Mouse (Mus musculus): ENCODE measurements at regions not wholly inside any gene's neighbourhood (a gene's known extent, or its start where the extent isn't known, plus 50 kb on each side); places are given as distances from the start of the nearest gene placed in this dataset.
"Not testable (repeated sequence)": the region's sequence is repeated elsewhere in the genome, so short reads cannot be mapped to it uniquely, and the experiment has no call there.

GRCm38 (mm10) chr5:78075203-78075602 lies 667.4 kb upstream of the Igfbp7 start:
- 69% methylated on average over 1 of the region's 1 CpGs for WGBS
- ATAC-seq (ENCODE audit: low read depth), result no peak
- Histone ChIP-seq H3K4me3 (no peak overlapping the region), H3K36me3 (no peaks in the 10 kb centered on the region), H3K9me3 (no peaks in the 10 kb centered on the region), H3K27ac (replicated peaks) (no peak overlapping the region), H3K4me2 (no peak overlapping the region), H3K27me3 (no peaks in the 10 kb centered on the region), H3K9ac (no peak overlapping the region), H3K4me1 (replicated peaks) (no peaks in the 10 kb centered on the region)

- Histone ChIP-seq H3K36me3 (no peaks in the 10 kb centered on the region), H3K4me1 (replicated peaks) (no peaks in the 10 kb centered on the region), H3K27me3 (no peaks in the 10 kb centered on the region), H3K4me2 (no peak overlapping the region), H3K9me3 (no peaks in the 10 kb centered on the region), H3K9ac (no peak overlapping the region), H3K4me3 (no peak overlapping the region), H3K27ac (replicated peaks) (no peak overlapping the region)
- ATAC-seq (ENCODE audit: low read depth), result no peak
- 69% methylated on average over 4 of the region's 4 CpGs for WGBS
These were observed 624.9 kb upstream of the Igfbp7 start for GRCm38 (mm10) chr5:78032554-78033250.

DNA sequence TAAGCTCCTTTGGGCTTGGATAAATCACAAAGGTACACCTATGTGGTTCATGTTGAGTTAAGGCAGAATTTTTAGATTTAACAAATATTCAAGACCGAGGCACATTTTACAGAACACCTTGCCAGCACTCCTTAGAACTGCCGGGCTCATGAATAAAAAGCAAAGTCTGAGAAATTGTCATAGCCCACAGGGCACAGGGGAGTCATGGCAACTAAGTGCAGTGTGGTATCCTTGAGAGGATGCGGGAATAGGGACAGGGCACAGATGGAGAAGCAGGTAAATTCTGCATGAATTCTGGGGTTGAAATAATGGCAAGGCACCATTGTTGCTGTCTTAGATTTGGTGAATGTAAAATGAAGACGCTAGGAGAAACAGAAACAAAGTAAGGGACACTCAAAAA lies 609.7 kb upstream of the Igfbp7 start:
- no peaks in the 10 kb centered on the region for H3K36me3 ChIP-seq

DNA sequence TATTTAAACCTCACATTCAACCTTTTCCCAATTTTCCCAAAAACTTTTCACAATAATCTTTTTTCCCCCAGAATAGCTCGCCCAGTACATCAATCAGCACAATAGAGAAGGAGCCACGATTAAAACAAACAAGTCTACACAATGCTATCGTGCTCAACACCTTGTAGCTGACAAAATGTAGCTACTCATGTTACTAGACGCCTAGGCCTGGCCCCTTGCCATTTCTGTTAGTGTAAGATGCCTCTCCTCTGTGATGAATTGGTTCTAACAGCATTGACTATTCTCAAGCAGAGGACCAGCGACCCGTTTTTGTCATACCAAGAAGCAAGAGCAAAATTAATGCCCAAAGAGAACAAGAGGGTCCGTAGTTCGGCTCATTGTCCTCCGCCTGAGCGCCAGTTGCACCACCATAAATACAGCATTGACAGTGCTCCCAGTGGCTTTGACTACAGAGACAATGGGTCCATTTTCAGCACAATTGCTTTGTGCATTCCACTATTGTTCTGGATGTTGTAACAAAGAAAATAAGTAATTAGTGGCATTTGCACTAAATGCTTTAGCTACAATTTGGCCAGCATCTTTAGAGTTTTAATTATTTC lies 578.7 kb upstream of the Igfbp7 start:
- WGBS, result 11% methylated on average over 10 of the region's 10 CpGs
- Histone ChIP-seq H3K9ac (no peak overlapping the region), H3K4me1 (replicated peaks) (0 out of 2 replicates have a peak, but pooled peaks cover 5% of the 10 kb centered on the region), H3K4me2 (peak overlapping the region; percentile 15; the same call in 1 of the 2 replicates), H3K4me3 (no peak overlapping the region), H3K27me3 (0 out of 2 replicates have a peak, but pooled peaks cover 3% of the 10 kb centered on the region), H3K27ac (replicated peaks) (no peak overlapping the region), H3K36me3 (no peaks in the 10 kb centered on the region), H3K9me3 (no peaks in the 10 kb centered on the region)
- ATAC-seq (ENCODE audit: low read depth), result 0 out of 2 replicates have a peak, but pooled peaks have one; percentile 23

More for the DNA sequence above, 609.7 kb upstream of the Igfbp7 start:
- Histone ChIP-seq H3K4me3 (no peak overlapping the region), H3K27ac (replicated peaks) (no peak overlapping the region), H3K27me3 (no peaks in the 10 kb centered on the region), H3K9me3 (no peaks in the 10 kb centered on the region), H3K4me2 (no peak overlapping the region), H3K9ac (no peak overlapping the region), H3K4me1 (replicated peaks) (no peaks in the 10 kb centered on the region)
- ATAC-seq (ENCODE audit: low read depth), result no peak
- 82% methylated on average over 4 of the region's 4 CpGs for WGBS

DNA sequence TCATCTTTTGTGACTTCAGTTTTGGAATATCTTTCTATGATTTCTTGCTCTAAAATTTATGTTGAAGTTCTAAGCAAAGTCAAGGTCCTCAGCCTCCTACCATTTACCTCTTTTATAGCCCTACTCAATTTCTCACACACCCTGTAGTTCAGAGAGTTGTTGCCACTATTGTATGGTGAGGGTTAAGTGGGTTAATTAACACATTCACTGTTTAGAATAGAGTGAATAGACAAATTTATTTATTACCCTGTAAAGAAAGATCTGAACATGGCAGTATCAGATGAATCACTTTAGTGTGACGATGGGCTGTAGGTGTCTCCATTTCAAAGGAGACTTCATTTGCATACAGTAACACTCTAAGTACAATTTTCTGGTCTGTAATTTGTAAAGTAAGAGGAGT lies 577.4 kb upstream of the Igfbp7 start:
- H3K4me3 ChIP-seq, result no peak overlapping the region
- H3K9me3 ChIP-seq, result no peaks in the 10 kb centered on the region
- no peak overlapping the region for H3K9ac ChIP-seq
- ATAC-seq (ENCODE audit: low read depth), result no peak
- no peaks in the 10 kb centered on the region for H3K36me3 ChIP-seq
- WGBS, result 14% methylated on average over 1 of the region's 1 CpGs
- 0 out of 2 replicates have a peak, but pooled peaks cover 5% of the 10 kb centered on the region for H3K4me1 ChIP-seq (replicated peaks)
- H3K27me3 ChIP-seq, result 0 out of 2 replicates have a peak, but pooled peaks cover 3% of the 10 kb centered on the region
- no peak overlapping the region for H3K4me2 ChIP-seq
- H3K27ac ChIP-seq (replicated peaks), result no peak overlapping the region

- H3K4me2 ChIP-seq; H3K9ac ChIP-seq; H3K4me3 ChIP-seq; H3K27ac ChIP-seq (replicated peaks); H3K4me1 ChIP-seq (replicated peaks); H3K36me3 ChIP-seq; H3K27me3 ChIP-seq; H3K9me3 ChIP-seq: not testable (repeated sequence)
- peak; percentile 89 for ATAC-seq (ENCODE audit: low read depth)
- WGBS, result 44% methylated on average over 4 of the region's 4 CpGs
These were observed 532.2 kb upstream of the Igfbp7 start for GRCm38 (mm10) chr5:77940021-77940420.

- 89% methylated on average over 2 of the region's 2 CpGs for WGBS
- no peaks in the 10 kb centered on the region for H3K36me3 ChIP-seq
- H3K4me3 ChIP-seq, result no peak overlapping the region
- H3K4me2 ChIP-seq, result no peak overlapping the region
- H3K9me3 ChIP-seq, result no peaks in the 10 kb centered on the region
- no peak overlapping the region for H3K9ac ChIP-seq
- no peaks in the 10 kb centered on the region for H3K27me3 ChIP-seq
- no peak overlapping the region for H3K27ac ChIP-seq (replicated peaks)
- H3K4me1 ChIP-seq (replicated peaks), result no peaks in the 10 kb centered on the region
- no peak for ATAC-seq (ENCODE audit: low read depth)
These were observed 524.0 kb upstream of the Igfbp7 start for GRCm38 (mm10) chr5:77931874-77932273.

DNA sequence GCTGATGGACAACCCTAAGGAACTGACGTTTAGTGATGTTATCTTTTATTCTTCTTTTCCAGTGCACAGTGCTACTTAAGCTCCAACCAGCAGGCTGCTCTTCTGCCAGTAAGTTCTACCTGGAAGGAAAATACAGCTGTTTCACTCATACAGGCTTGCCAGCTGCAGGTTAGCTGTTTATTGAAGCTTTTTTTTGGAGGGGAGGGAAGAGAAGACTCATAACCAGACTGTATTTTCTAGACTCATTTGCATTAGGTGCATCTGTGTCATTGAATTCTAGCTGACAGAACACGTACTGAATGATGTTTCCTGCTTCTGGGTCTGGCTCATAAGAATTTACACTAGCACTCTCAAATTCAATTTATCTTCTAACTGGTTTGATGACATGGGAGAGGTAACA lies 513.3 kb upstream of the Igfbp7 start:
- 78% methylated on average over 2 of the region's 2 CpGs for WGBS
- no peaks in the 10 kb centered on the region for H3K36me3 ChIP-seq
- no peak overlapping the region for H3K9ac ChIP-seq
- H3K9me3 ChIP-seq, result no peaks in the 10 kb centered on the region
- no peaks in the 10 kb centered on the region for H3K27me3 ChIP-seq
- peaks cover 9% of the 10 kb centered on the region for H3K4me1 ChIP-seq (replicated peaks)
- no peak overlapping the region for H3K4me2 ChIP-seq
- H3K4me3 ChIP-seq, result no peak overlapping the region
- H3K27ac ChIP-seq (replicated peaks), result no peak overlapping the region
- ATAC-seq (ENCODE audit: low read depth), result no peak

DNA sequence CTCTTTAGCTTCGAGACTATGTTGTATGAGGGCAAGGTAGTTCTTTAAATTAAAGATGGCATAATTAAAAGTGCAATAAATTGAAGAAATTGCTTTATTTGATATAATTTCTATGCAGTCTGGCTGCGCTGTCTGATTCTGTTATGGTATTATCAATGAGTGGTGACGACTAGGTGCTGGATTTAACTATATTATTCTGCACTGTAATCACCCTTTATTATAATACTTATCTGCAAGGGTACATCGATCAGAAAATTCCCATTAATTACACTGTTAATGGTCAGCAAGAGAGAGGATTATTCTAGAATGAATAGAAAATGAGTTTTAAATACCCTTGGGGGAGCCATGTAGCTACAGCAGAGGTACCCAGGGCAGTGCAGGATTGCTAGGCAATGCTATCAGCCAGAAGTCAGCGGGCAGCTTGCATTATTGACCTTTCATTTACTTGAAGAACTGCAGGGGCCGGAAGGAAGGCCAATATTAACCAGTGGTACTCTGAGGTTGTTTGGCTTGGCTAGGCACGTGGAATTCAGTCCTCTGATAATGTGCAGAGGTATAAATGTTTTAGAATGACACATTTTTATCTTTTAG lies 509.3 kb upstream of the Igfbp7 start:
- Histone ChIP-seq H3K9me3 (no peaks in the 10 kb centered on the region), H3K9ac (no peak overlapping the region), H3K27me3 (no peaks in the 10 kb centered on the region), H3K4me3 (no peak overlapping the region), H3K36me3 (no peaks in the 10 kb centered on the region), H3K27ac (replicated peaks) (no peak overlapping the region), H3K4me2 (no peak overlapping the region), H3K4me1 (replicated peaks) (peaks cover 9% of the 10 kb centered on the region)
- ATAC-seq (ENCODE audit: low read depth), result peak; percentile 50; the same call in 1 of the 2 replicates
- 46% methylated on average over 7 of the region's 7 CpGs for WGBS

DNA sequence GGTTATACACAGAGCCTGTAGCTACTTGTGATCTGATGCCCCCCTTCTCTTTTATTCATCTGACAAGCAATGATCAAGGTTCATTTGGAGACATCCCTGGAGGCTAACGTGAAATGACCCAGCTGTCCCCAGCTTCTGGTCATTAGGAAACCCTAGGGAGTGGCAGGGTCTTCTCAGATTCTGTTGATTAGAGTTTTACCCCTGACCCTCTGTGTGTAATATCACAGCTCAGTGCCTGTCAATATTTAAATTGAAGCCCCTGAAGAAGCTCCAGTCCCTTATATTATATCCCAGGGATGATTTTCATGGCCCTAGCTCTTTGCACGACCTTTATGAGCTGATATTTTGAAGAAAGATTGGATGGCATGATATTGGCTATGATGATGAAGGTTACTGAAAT lies 508.5 kb upstream of the Igfbp7 start:
- Histone ChIP-seq H3K27me3 (no peaks in the 10 kb centered on the region), H3K36me3 (no peaks in the 10 kb centered on the region), H3K9ac (no peak overlapping the region), H3K9me3 (no peaks in the 10 kb centered on the region), H3K27ac (replicated peaks) (no peak overlapping the region), H3K4me2 (no peak overlapping the region), H3K4me1 (replicated peaks) (peaks cover 9% of the 10 kb centered on the region), H3K4me3 (no peak overlapping the region)
- ATAC-seq (ENCODE audit: low read depth), result no peak
- 41% methylated on average over 2 of the region's 2 CpGs for WGBS

GRCm38 (mm10) chr5:77909218-77909617 lies 501.4 kb upstream of the Igfbp7 start:
- Histone ChIP-seq H3K9me3 (no peaks in the 10 kb centered on the region), H3K4me1 (replicated peaks) (no peaks in the 10 kb centered on the region), H3K36me3 (no peaks in the 10 kb centered on the region), H3K27ac (replicated peaks) (no peak overlapping the region), H3K27me3 (no peaks in the 10 kb centered on the region), H3K9ac (no peak overlapping the region), H3K4me2 (no peak overlapping the region), H3K4me3 (no peak overlapping the region)
- ATAC-seq (ENCODE audit: low read depth), result no peak
- 58% methylated on average over 6 of the region's 6 CpGs for WGBS

GRCm38 (mm10) chr5:77892024-77892423 lies 484.2 kb upstream of the Igfbp7 start:
- not testable (repeated sequence) for H3K27ac ChIP-seq (replicated peaks); H3K4me1 ChIP-seq (replicated peaks); H3K36me3 ChIP-seq; H3K27me3 ChIP-seq; H3K9me3 ChIP-seq; ATAC-seq (ENCODE audit: low read depth); H3K9ac ChIP-seq; H3K4me2 ChIP-seq; H3K4me3 ChIP-seq
- WGBS, result 76% methylated on average over 2 of the region's 2 CpGs
